Mouse (Mus musculus): Measurements from ENCODE around the gene R3hcc1l. TPM values are rescaled to one million over a fixed set of nuclear protein-coding genes. Genes with fewer than 3 reads are reported as not detected.

Gene R3hcc1l
- polyA plus RNA-seq, 1 experiment from 2014 or later, result 13.0 TPM

DNA sequence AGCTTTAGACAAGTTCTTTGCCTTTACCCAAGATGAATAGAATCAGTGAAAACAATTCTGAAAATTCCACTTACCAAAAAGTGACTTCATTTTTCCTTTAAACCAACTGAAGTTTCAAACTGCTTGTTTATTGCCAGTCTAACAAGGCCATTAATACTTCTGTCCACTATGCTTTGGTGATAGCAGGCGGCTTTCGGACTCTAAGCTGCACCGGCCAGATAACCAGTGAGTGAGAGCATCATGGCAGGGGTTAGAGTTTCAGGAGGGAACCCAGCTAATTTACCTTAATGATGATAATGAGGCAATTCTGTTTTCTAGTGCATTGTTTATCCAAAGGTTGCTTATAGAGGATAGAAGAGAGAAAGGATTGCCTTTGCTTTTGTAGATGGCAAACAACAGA lies 65.6 kb downstream of the R3hcc1l start:
- H3K9me3 ChIP-seq, result no peaks in the 10 kb centered on the region
- H3K4me1 ChIP-seq (replicated peaks), result no peaks in the 10 kb centered on the region
- no peak overlapping the region for H3K27ac ChIP-seq (replicated peaks)
- ATAC-seq (ENCODE audit: low FRiP score, low read depth), result no peak
- 97% methylated on average over 3 of the region's 3 CpGs for WGBS
- no peak overlapping the region for H3K4me3 ChIP-seq
- H3K36me3 ChIP-seq, result peaks cover 4% of the 10 kb centered on the region; the same call in 1 of the 2 replicates
- H3K9ac ChIP-seq, result no peak overlapping the region
- H3K4me2 ChIP-seq, result no peak overlapping the region
- no peaks in the 10 kb centered on the region for H3K27me3 ChIP-seq

GRCm38 (mm10) chr19:42587704-42588103 lies 69.1 kb downstream of the R3hcc1l start:
- WGBS, result 83% methylated on average over 2 of the region's 2 CpGs
- H3K9ac ChIP-seq, result no peak overlapping the region
- no peak overlapping the region for H3K27ac ChIP-seq (replicated peaks)
- H3K27me3 ChIP-seq, result no peaks in the 10 kb centered on the region
- no peak overlapping the region for H3K4me3 ChIP-seq
- H3K36me3 ChIP-seq, result peaks cover 4% of the 10 kb centered on the region; the same call in 1 of the 2 replicates
- H3K4me1 ChIP-seq (replicated peaks), result no peaks in the 10 kb centered on the region; the same call in 1 of the 2 replicates
- no peak for ATAC-seq (ENCODE audit: low FRiP score, low read depth)
- H3K4me2 ChIP-seq, result no peak overlapping the region
- no peaks in the 10 kb centered on the region for H3K9me3 ChIP-seq

DNA sequence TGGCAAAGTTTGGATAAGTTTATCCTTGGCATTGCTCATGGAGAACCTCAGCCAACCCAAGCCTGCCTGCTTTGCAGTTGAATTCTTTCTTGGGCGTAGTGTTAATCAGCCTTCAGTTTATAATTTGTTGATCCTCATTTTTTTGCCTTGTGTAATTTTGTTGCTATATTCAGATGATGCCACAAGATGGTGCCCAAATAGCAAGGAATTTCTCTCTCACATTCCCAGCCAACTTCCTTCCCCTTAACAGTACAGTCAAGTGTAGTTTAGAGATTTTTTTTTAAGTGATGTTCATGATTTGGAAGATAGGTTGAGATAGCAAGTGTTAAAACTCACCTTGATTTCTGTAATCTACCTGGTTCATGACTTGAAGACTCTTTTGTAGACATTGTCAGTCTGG lies 70.7 kb downstream of the R3hcc1l start:
- Histone ChIP-seq H3K27me3 (no peaks in the 10 kb centered on the region), H3K9ac (no peak overlapping the region), H3K4me2 (no peak overlapping the region), H3K9me3 (no peaks in the 10 kb centered on the region), H3K4me3 (no peak overlapping the region), H3K36me3 (no peaks in the 10 kb centered on the region), H3K4me1 (replicated peaks) (no peaks in the 10 kb centered on the region; the same call in 1 of the 2 replicates), H3K27ac (replicated peaks) (no peak overlapping the region)
- WGBS, result 63% methylated on average over 1 of the region's 1 CpGs
- no peak for ATAC-seq (ENCODE audit: low FRiP score, low read depth)

GRCm38 (mm10) chr19:42591534-42591933 lies 73.0 kb downstream of the R3hcc1l start:
- ATAC-seq (ENCODE audit: low FRiP score, low read depth), result no peak
- Histone ChIP-seq H3K36me3 (no peaks in the 10 kb centered on the region), H3K27ac (replicated peaks) (no peak overlapping the region), H3K27me3 (no peaks in the 10 kb centered on the region), H3K4me1 (replicated peaks) (no peaks in the 10 kb centered on the region; the same call in 1 of the 2 replicates), H3K4me3 (no peak overlapping the region), H3K9me3 (no peaks in the 10 kb centered on the region), H3K9ac (no peak overlapping the region), H3K4me2 (no peak overlapping the region)
- WGBS, result 46% methylated on average over 14 of the region's 14 CpGs

- Histone ChIP-seq H3K27ac (replicated peaks) (no peak overlapping the region), H3K9ac (no peak overlapping the region), H3K27me3 (no peaks in the 10 kb centered on the region), H3K9me3 (no peaks in the 10 kb centered on the region), H3K4me2 (no peak overlapping the region), H3K4me1 (replicated peaks) (no peaks in the 10 kb centered on the region; the same call in 1 of the 2 replicates), H3K4me3 (no peak overlapping the region), H3K36me3 (no peaks in the 10 kb centered on the region)
- WGBS, result 92% methylated on average over 6 of the region's 6 CpGs
- ATAC-seq (ENCODE audit: low FRiP score, low read depth), result no peak
These were observed 74.9 kb downstream of the R3hcc1l start for GRCm38 (mm10) chr19:42593456-42593855.

DNA sequence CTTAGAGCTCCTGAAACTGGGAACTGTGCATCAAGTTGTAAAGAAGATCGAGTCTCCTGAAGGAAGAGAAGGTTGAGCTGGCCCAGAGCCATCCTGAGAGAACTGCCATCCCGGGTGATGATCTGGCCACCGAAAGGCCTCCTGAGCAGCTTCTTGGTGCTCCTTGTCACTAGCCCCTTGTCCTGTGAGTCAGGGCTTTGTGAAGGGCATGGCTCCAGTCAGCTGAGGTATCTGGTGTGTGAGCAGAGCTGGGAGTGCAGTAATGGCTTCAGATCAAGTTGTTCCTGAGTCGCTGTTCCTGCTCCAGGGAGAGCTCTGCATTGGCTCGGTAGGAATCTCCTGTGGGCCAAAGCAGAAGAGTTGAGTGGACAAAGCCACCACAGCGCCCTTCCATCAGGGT lies 76.5 kb downstream of the R3hcc1l start:
- H3K36me3 ChIP-seq, result no peaks in the 10 kb centered on the region
- ATAC-seq (ENCODE audit: low FRiP score, low read depth), result no peak
- WGBS, result 95% methylated on average over 6 of the region's 6 CpGs
- H3K27me3 ChIP-seq, result no peaks in the 10 kb centered on the region
- no peak overlapping the region for H3K27ac ChIP-seq (replicated peaks)
- H3K4me3 ChIP-seq, result no peak overlapping the region
- no peak overlapping the region for H3K4me2 ChIP-seq
- no peak overlapping the region for H3K9ac ChIP-seq
- no peaks in the 10 kb centered on the region for H3K9me3 ChIP-seq
- H3K4me1 ChIP-seq (replicated peaks), result no peaks in the 10 kb centered on the region; the same call in 1 of the 2 replicates

DNA sequence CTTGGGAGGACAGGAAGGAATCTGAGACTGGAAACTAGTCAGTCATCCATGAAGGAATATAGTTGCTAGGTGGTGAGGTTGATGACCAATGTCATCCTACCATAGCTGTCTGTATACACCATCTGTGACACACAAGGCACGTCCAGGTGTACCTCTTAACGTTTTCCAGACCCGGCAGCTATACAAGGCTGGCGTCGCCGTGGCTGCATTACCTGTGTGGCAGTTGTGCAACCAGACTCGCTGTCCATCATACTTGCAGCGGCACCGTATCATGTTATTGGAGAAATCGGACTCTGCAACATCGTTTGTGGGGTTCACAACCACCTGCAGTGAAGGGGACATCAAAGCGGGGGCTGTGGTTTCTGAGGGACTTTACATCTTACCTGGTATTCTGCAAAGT lies 78.7 kb downstream of the R3hcc1l start:
- 96% methylated on average over 12 of the region's 12 CpGs for WGBS
- H3K4me2 ChIP-seq, result no peak overlapping the region

DNA sequence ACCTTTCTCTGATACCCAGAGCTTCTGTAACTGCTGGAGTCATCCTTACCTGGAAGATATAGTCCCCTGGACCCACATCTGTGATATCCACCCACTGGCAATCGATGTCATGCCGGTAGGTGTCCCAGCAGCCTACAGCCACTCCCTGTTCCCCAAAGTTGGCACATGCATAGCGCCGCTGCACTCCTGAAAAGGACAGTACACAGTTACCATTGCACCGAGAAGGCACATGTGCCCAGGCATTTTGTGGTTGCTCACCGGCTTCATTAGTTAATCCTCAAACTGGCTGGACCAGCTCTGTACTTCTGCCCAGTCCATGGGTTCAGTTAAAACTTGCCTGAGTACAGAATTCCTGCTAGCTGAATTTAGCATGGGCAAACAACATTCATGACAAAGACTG lies 79.3 kb downstream of the R3hcc1l start:
- Histone ChIP-seq H3K4me1 (replicated peaks) (peaks cover 3% of the 10 kb centered on the region; the same call in 1 of the 2 replicates), H3K4me3 (no peak overlapping the region), H3K9me3 (no peaks in the 10 kb centered on the region), H3K27me3 (no peaks in the 10 kb centered on the region), H3K9ac (no peak overlapping the region), H3K4me2 (no peak overlapping the region), H3K27ac (replicated peaks) (no peak overlapping the region), H3K36me3 (no peaks in the 10 kb centered on the region)
- 96% methylated on average over 6 of the region's 6 CpGs for WGBS
- ATAC-seq (ENCODE audit: low FRiP score, low read depth), result no peak

More for the DNA sequence above, 78.7 kb downstream of the R3hcc1l start:
- no peak for ATAC-seq (ENCODE audit: low FRiP score, low read depth)
- H3K9me3 ChIP-seq, result no peaks in the 10 kb centered on the region
- H3K36me3 ChIP-seq, result no peaks in the 10 kb centered on the region
- H3K4me3 ChIP-seq, result no peak overlapping the region
- no peaks in the 10 kb centered on the region for H3K27me3 ChIP-seq
- no peak overlapping the region for H3K27ac ChIP-seq (replicated peaks)
- no peak overlapping the region for H3K9ac ChIP-seq
- peaks cover 3% of the 10 kb centered on the region; the same call in 1 of the 2 replicates for H3K4me1 ChIP-seq (replicated peaks)

DNA sequence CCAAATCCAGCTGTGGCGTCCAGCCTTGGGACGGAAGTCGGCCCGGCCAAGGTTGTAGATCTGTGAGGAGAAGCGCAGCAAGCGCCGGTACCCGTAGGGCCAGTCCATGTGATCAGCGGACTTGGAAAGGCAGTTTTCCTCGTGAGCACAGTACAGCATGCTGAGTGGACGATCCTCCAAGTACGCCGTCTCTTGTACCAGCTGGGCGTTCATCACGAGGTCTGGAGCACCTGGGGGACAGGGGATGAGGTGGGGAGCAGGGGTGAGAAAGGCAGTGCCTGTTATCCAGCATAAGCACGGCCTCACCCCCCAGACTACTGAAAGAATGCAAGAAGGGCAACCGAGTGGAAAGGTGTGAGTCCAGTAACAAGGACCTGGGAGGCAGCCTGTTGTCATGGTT lies 81.3 kb downstream of the R3hcc1l start:
- 89% methylated on average over 17 of the region's 17 CpGs for WGBS
- ATAC-seq (ENCODE audit: low FRiP score, low read depth), result no peak
- Histone ChIP-seq H3K4me1 (replicated peaks) (peaks cover 3% of the 10 kb centered on the region; the same call in 1 of the 2 replicates), H3K27ac (replicated peaks) (no peak overlapping the region), H3K27me3 (no peaks in the 10 kb centered on the region), H3K36me3 (no peaks in the 10 kb centered on the region), H3K9me3 (no peaks in the 10 kb centered on the region), H3K4me3 (no peak overlapping the region), H3K9ac (no peak overlapping the region), H3K4me2 (no peak overlapping the region)

GRCm38 (mm10) chr19:42600591-42600990 lies 82.0 kb downstream of the R3hcc1l start:
- Histone ChIP-seq H3K27me3 (no peaks in the 10 kb centered on the region), H3K27ac (replicated peaks) (no peak overlapping the region), H3K4me2 (no peak overlapping the region), H3K4me3 (no peak overlapping the region), H3K9ac (no peak overlapping the region), H3K4me1 (replicated peaks) (peaks cover 3% of the 10 kb centered on the region; the same call in 1 of the 2 replicates), H3K36me3 (no peaks in the 10 kb centered on the region), H3K9me3 (no peaks in the 10 kb centered on the region)
- WGBS, result 62% methylated on average over 3 of the region's 3 CpGs
- no peak for ATAC-seq (ENCODE audit: low FRiP score, low read depth)

DNA sequence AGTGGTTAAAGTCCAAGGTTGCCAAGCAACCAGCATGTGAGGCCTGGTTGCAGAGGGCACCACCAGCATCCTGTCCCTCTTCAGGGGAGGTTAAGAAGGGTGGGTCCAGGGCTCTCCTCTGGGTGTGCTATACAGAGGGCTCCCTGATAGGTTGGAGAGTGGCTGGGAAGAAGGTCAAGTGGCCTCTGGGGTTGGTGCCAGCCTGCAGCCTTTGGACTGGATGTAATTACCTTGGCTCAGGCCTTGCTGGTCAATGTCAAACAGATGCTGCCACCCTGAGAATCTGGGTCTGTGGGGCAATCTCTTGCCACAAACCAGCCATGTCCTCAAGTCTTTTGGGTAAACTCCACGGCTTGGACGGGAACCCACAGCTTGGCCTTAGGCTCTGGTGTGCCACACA lies 82.9 kb downstream of the R3hcc1l start:
- ATAC-seq (ENCODE audit: low FRiP score, low read depth), result no peak
- H3K36me3 ChIP-seq, result no peaks in the 10 kb centered on the region
- no peak overlapping the region for H3K4me3 ChIP-seq
- no peak overlapping the region for H3K4me2 ChIP-seq
- WGBS, result 77% methylated on average over 2 of the region's 2 CpGs
- H3K27me3 ChIP-seq, result no peaks in the 10 kb centered on the region
- no peaks in the 10 kb centered on the region for H3K9me3 ChIP-seq
- H3K27ac ChIP-seq (replicated peaks), result no peak overlapping the region
- no peak overlapping the region for H3K9ac ChIP-seq
- peaks cover 3% of the 10 kb centered on the region; the same call in 1 of the 2 replicates for H3K4me1 ChIP-seq (replicated peaks)

- Histone ChIP-seq H3K36me3 (no peaks in the 10 kb centered on the region), H3K27me3 (no peaks in the 10 kb centered on the region), H3K9ac (no peak overlapping the region), H3K27ac (replicated peaks) (no peak overlapping the region), H3K4me3 (no peak overlapping the region), H3K4me2 (no peak overlapping the region), H3K9me3 (no peaks in the 10 kb centered on the region), H3K4me1 (replicated peaks) (peaks cover 3% of the 10 kb centered on the region; the same call in 1 of the 2 replicates)
- WGBS, result 61% methylated on average over 8 of the region's 8 CpGs
- ATAC-seq (ENCODE audit: low FRiP score, low read depth), result no peak
These were observed 83.5 kb downstream of the R3hcc1l start for GRCm38 (mm10) chr19:42602041-42602440.

GRCm38 (mm10) chr19:42602576-42602975 lies 84.0 kb downstream of the R3hcc1l start:
- no peak overlapping the region for H3K4me2 ChIP-seq
- H3K4me3 ChIP-seq, result no peak overlapping the region
- no peaks in the 10 kb centered on the region for H3K27me3 ChIP-seq
- H3K36me3 ChIP-seq, result no peaks in the 10 kb centered on the region
- H3K9me3 ChIP-seq, result no peaks in the 10 kb centered on the region
- H3K9ac ChIP-seq, result no peak overlapping the region
- no peak for ATAC-seq (ENCODE audit: low FRiP score, low read depth)
- peaks cover 3% of the 10 kb centered on the region; the same call in 1 of the 2 replicates for H3K4me1 ChIP-seq (replicated peaks)
- no peak overlapping the region for H3K27ac ChIP-seq (replicated peaks)
- WGBS, result 88% methylated on average over 8 of the region's 8 CpGs
